Mouse (Mus musculus) stomach, embryonic 14.5 days (tissue): ENCODE results near the gene Yars. TPM values are rescaled to one million over a fixed set of nuclear protein-coding genes. Genes with fewer than 3 reads are reported as not detected.
A peak's percentile ranks its signal among the peaks of the same experiment; 100 is the strongest.

Experiments used
- ATAC-seq: fragments of 200-750 bp; cut with Nextera tagmentation; 2 replicates; pipeline ENCODE4 v1.8.0; 2017; ENCODE audit warnings: low read depth, moderate TSS enrichment; ENCODE audit not compliant: insufficient number of reproducible peaks, insufficient read depth, low FRiP score
- H3K27ac ChIP-seq: fragments of 300-500 bp; sonication (generic); 2 replicates; pipeline ENCODE4 v1.5.1; 2014; ENCODE audit warnings: mild to moderate bottlenecking, low read length, moderate library complexity, mixed read lengths
- H3K27me3 ChIP-seq: fragments of 300-500 bp; sonication (generic); 2 replicates; pipeline ENCODE4 v1.6.1; 2014; ENCODE audit warnings: low read length, control low read depth, mixed read lengths; ENCODE audit not compliant: control insufficient read depth, insufficient read depth
- H3K36me3 ChIP-seq: fragments of 300-500 bp; sonication (generic); 2 replicates; pipeline ENCODE4 v1.6.1; 2014; ENCODE audit warnings: mild to moderate bottlenecking, control low read depth, low read length, moderate library complexity, mixed read lengths; ENCODE audit not compliant: control insufficient read depth, insufficient read depth
- H3K4me1 ChIP-seq: fragments of 300-500 bp; sonication (generic); 2 replicates; pipeline ENCODE4 v1.6.1; 2014; ENCODE audit warnings: low read length, control low read depth, mixed read lengths; ENCODE audit not compliant: control insufficient read depth, insufficient read depth
- H3K4me2 ChIP-seq: fragments of 300-500 bp; sonication (generic); replicated peaks from 2 replicates; pipeline ENCODE4 v1.6.1; 2014; ENCODE audit warnings: low read depth, low read length, control low read depth
- H3K4me3 ChIP-seq: fragments of 300-500 bp; sonication (generic); 2 replicates; pipeline ENCODE4 v1.5.1; 2014; ENCODE audit warnings: low read depth, low read length, control low read depth
- H3K9ac ChIP-seq: fragments of 300-500 bp; sonication (generic); replicated peaks from 2 replicates; pipeline ENCODE4 v1.6.1; 2014; ENCODE audit warnings: low read depth, mild to moderate bottlenecking, control low read depth, low read length, moderate library complexity, mixed read lengths
- H3K9me3 ChIP-seq: fragments of 300-500 bp; sonication (generic); 2 replicates; pipeline ENCODE4 v1.6.1; 2016; ENCODE audit warnings: low read depth, low read length, control low read depth; ENCODE audit not compliant: control insufficient read depth
- WGBS: fragments of 180-500 bp; shearing (Covaris S2); extraction: QIAGEN DNeasy Blood & Tissue Kit; methylation state at CpG from one replicate; pipeline ENCODE4 v1.1.7; 2014; 5-methylcytosine and 5-hydroxymethylcytosine counted together
- polyA plus RNA-seq: library from polyadenylated mRNA; unstranded; fragments of >200 nt; fragmentation: Nextera tagmentation; extraction: Ambion mirVana; gene quantifications from 2 replicates; pipeline ENCODE4 v1.2.1, GENCODE M21; 2014

The Yars gene
- polyA plus RNA-seq, 1 experiment from 2014 or later: 81.6 TPM

- Histone ChIP-seq H3K36me3 (no peaks in the 10 kb centered on the region), H3K4me1 (peaks cover 15% of the 10 kb centered on the region), H3K27me3 (0 out of 2 replicates have a peak, but pooled peaks cover 4% of the 10 kb centered on the region), H3K9ac (peak overlapping the region; percentile 53), H3K27ac (peak overlapping the region; percentile 52; the same call in 1 of the 2 replicates), H3K9me3 (no peaks in the 10 kb centered on the region), H3K4me3 (peak overlapping the region; percentile 47), H3K4me2 (peak overlapping the region; percentile 95)
- ATAC-seq: no peak
- WGBS: under 1% methylated on average over 22 of the region's 74 CpGs
Measured at GRCm38 (mm10) chr4:129248243-129248767, 58.7 kb downstream of the Yars start.

DNA sequence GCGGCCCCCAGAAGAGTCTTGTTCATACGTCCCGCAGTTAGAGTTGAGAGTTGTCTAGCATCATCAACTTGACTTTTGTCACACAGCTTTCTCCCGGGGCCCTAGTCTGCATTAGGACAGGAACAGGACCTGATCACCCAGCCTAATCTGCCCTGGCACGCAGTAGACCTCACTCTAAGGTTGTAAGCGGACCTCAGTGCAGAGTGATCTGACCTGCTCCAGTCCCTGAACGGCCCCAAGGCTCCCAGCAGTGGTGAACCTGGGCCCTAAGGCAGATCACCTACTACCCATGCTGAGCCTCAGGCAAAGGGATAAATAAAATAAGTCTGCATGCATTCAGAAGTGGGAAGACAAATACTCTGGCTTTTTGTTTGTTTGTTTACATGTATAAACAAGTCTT is 59.7 kb downstream of the Yars start:
- no peaks in the 10 kb centered on the region for H3K9me3 ChIP-seq
- H3K4me1 ChIP-seq: peaks cover 15% of the 10 kb centered on the region
- H3K27ac ChIP-seq: no peak overlapping the region
- no peak for ATAC-seq
- no peak overlapping the region for H3K4me3 ChIP-seq
- H3K4me2 ChIP-seq: no peak overlapping the region
- no peak overlapping the region for H3K9ac ChIP-seq
- H3K27me3 ChIP-seq: 0 out of 2 replicates have a peak, but pooled peaks cover 4% of the 10 kb centered on the region
- no peaks in the 10 kb centered on the region for H3K36me3 ChIP-seq
- 48% methylated on average over 7 of the region's 7 CpGs for WGBS

DNA sequence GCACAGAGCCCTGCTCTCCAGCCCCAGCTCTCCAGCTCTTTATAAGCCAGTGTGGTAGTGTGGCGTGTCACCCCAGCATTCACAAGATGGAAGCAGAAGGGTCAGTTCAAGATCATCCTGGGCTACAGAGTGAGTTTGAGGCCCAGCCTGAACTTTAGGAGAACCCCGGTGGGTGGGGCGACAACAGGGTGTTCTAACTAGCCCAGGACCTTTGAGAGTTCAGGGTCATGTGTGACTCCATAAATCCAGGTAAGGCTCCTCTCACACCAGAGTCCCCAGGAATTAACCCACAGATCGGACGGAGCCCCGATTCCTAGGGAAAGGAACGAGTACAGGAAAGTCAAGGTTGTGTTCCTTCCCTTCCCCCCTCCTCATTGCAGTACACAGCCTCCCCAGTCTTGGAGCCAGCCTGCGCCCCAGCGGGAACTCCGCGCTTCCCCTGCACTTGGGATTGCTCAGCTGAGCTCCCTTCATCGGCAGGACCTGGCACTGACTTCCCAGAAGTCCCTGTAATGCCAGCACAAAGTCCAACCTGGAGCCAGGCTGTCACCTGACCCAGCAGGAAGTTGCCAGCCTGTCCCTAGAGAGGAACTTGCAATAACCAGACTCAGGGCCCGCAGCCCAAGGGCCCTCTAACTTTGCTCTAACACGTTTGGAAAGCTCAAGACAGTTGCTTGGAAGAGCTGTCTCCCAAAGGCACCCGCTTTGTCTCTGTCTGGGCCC is 61.4 kb downstream of the Yars start:
- Histone ChIP-seq H3K27ac (peak overlapping the region; percentile 85), H3K4me3 (no peak overlapping the region), H3K4me1 (peaks cover 13% of the 10 kb centered on the region), H3K9me3 (no peaks in the 10 kb centered on the region), H3K36me3 (no peaks in the 10 kb centered on the region), H3K9ac (no peak overlapping the region), H3K27me3 (0 out of 2 replicates have a peak, but pooled peaks cover 4% of the 10 kb centered on the region), H3K4me2 (peak overlapping the region; percentile 14)
- ATAC-seq: peak; percentile 72
- 35% methylated on average over 15 of the region's 15 CpGs for WGBS

DNA sequence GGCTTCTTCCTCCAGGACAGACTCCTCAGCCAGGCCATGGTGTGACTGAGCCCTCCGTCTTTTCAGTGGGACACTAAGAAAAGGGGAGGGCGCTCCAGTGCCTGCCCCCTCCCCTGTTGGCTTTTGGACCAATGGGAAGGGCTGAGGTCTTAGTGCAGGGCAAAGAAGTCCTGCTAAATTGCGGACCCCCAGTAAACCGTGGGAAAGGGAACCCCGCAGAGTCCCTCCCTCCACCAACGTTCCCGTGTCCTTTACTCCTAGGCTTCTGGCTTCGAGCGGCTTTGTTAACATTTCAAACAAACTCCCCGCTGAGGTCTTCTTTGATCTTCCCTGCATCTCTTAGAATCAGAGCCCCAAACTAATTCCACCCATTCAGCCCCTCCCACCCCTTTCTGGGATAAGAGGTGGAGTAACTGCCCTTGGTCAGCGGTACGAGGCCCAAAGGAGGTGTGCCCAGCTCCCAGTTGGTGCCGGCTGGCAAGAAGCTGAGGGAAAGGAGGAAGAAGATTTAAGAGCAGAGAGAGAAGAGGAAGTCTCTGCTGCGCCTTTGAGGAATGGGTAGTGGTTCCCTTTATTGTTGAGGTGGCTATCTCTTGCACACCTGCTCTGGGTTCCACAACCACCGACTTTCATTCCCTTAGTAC is 62.0 kb downstream of the Yars start:
- no peak overlapping the region for H3K4me3 ChIP-seq

DNA sequence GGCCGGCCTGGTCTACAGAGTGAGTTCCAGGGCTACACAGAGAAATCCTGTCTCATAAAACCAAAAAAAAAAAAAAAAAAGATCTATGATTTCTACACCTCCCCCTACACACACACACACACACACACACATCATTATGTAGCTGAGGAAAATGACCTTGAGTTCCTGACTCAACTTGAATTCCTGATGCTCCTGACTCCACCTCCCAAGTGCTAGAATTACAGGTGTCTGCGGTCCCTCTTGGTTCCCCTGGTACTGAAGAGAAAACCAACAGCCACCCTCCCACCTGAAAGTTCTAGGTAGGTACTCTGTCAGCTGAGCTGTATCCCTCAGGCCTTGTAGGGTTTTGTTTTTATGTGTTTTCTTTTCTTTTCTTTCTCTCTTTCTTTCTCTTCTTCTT is 62.9 kb downstream of the Yars start:
- Histone ChIP-seq H3K27ac (no peak overlapping the region), H3K4me1 (peaks cover 21% of the 10 kb centered on the region), H3K4me3 (no peak overlapping the region), H3K9ac (no peak overlapping the region), H3K27me3 (0 out of 2 replicates have a peak, but pooled peaks cover 4% of the 10 kb centered on the region), H3K4me2 (no peak overlapping the region), H3K9me3 (no peaks in the 10 kb centered on the region), H3K36me3 (no peaks in the 10 kb centered on the region)
- no peak for ATAC-seq
- WGBS: 82% methylated on average over 2 of the region's 2 CpGs

More for the DNA sequence above, 62.0 kb downstream of the Yars start:
- 0 out of 2 replicates have a peak, but pooled peaks cover 4% of the 10 kb centered on the region for H3K27me3 ChIP-seq
- peaks cover 15% of the 10 kb centered on the region for H3K4me1 ChIP-seq
- WGBS: 8% methylated on average over 15 of the region's 15 CpGs
- H3K27ac ChIP-seq: peak overlapping the region; percentile 85
- H3K9ac ChIP-seq: no peak overlapping the region
- H3K9me3 ChIP-seq: no peaks in the 10 kb centered on the region
- ATAC-seq: peak; percentile 66
- H3K36me3 ChIP-seq: no peaks in the 10 kb centered on the region
- H3K4me2 ChIP-seq: peak overlapping the region; percentile 14

GRCm38 (mm10) chr4:129254571-129254970 is 65.0 kb downstream of the Yars start:
- Histone ChIP-seq H3K27me3 (no peaks in the 10 kb centered on the region), H3K36me3 (no peaks in the 10 kb centered on the region), H3K4me3 (no peak overlapping the region), H3K9me3 (no peaks in the 10 kb centered on the region), H3K4me1 (peaks cover 16% of the 10 kb centered on the region), H3K27ac (no peak overlapping the region), H3K4me2 (no peak overlapping the region), H3K9ac (no peak overlapping the region)
- ATAC-seq: no peak
- WGBS: 83% methylated on average over 3 of the region's 3 CpGs

DNA sequence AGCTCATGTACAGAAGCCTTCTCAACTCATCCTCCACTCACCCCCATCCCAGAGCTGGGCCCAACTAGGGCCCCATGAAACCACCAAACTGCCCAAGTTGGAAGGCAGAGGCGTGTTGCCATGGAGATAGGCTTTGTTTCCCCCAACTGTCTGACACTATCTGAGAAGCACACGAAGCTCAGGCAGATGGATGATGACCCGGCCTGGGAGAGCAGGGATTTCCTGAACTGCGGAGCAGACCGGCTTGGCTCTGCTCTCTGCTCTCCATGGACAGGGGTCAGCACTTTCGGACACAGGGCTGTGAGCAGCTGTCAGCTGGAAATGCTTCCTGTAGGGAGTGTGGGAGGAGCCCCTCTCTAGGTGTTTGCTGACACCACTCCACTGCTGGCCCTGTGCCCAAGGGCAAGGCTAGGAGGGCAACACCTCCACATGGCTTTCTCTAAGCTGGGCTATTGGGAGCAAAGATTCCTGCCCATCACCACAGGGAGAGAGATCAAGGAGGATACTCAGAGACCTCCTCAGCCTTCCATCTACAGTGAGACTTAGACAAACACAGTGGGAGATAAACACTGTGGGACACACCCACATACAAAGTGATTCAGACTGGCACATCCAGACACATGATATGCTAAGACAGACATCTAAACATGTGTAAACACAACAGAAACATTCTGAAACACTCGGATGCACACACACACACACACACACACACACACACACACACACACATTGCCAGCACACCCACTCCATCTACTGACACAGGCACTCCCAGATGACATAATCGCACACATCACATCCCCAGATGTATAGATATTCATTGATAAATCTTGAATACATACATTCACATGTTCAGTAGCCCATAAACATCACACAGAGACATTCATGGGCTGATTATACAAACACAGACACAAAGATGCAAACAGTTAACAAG is 67.2 kb downstream of the Yars start:
- Histone ChIP-seq H3K4me3 (no peak overlapping the region), H3K36me3 (no peaks in the 10 kb centered on the region), H3K4me2 (no peak overlapping the region), H3K27ac (no peak overlapping the region), H3K27me3 (no peaks in the 10 kb centered on the region), H3K4me1 (peaks cover 10% of the 10 kb centered on the region), H3K9me3 (no peaks in the 10 kb centered on the region), H3K9ac (no peak overlapping the region)
- 21% methylated on average over 8 of the region's 8 CpGs for WGBS
- ATAC-seq: peak; percentile 49; the same call in 1 of the 2 replicates

- Histone ChIP-seq H3K27me3 (no peaks in the 10 kb centered on the region), H3K4me2 (no peak overlapping the region), H3K9me3 (no peaks in the 10 kb centered on the region), H3K4me1 (peaks cover 20% of the 10 kb centered on the region), H3K27ac (no peak overlapping the region), H3K9ac (no peak overlapping the region), H3K4me3 (no peak overlapping the region), H3K36me3 (no peaks in the 10 kb centered on the region)
- WGBS: 87% methylated on average over 4 of the region's 4 CpGs
- ATAC-seq: no peak
Measured at GRCm38 (mm10) chr4:129259101-129259500, 69.5 kb downstream of the Yars start.
